Comparison of ENCODE assay signal across 9 mouse cellular contexts in genomic region chr8:122661138-122661537, GRCm38 (mm10). TPM values are rescaled to one million over a fixed set of nuclear protein-coding genes. Genes with fewer than 3 reads are reported as not detected.
DNase-seq lines count a peak whose midpoint lies in the region; ATAC-seq and TF ChIP-seq lines count a peak whose summit lies in the region.
"Had no signal": no experiment of that assay in that cellular context is flagged by ENCODE, and none has a peak within 500 bp of the region (broad histone marks: within the 10 kb centered on the region; RNA-seq: fewer than 3 reads in every experiment).

No protein-coding gene starts in this region.

- no peaks in the 10 kb centered on the region for H3K36me3 ChIP-seq in embryonic facial prominence, embryonic 14.5 days (ENCODE audit: control insufficient read depth, insufficient read depth, low read length)
- H3K36me3 ChIP-seq in heart, embryonic 10.5 days = no peaks in the 10 kb centered on the region
- no peaks in the 10 kb centered on the region for H3K36me3 ChIP-seq in kidney, embryonic 14.5 days (ENCODE audit: control insufficient read depth, insufficient read depth, low read length)
- no peaks in the 10 kb centered on the region for H3K36me3 ChIP-seq in limb, embryonic 14.5 days (ENCODE audit: control insufficient read depth, insufficient read depth, low read length)

- no peaks in the 10 kb centered on the region for H3K27me3 ChIP-seq in embryonic facial prominence, embryonic 14.5 days (replicated peaks; ENCODE audit: control insufficient read depth, insufficient read depth, low read length)
- no peaks in the 10 kb centered on the region for H3K27me3 ChIP-seq in heart, embryonic 10.5 days (ENCODE audit: insufficient read depth, poor library complexity, severe bottlenecking)
- no peaks in the 10 kb centered on the region for H3K27me3 ChIP-seq in kidney, embryonic 14.5 days (ENCODE audit: control insufficient read depth, insufficient read depth, low read length)
- H3K27me3 ChIP-seq in limb, embryonic 14.5 days (ENCODE audit: control insufficient read depth, insufficient read depth, low read length) = no peaks in the 10 kb centered on the region

- H3K9ac ChIP-seq in embryonic facial prominence, embryonic 14.5 days (ENCODE audit: low read depth, low read length) = no peak overlapping the region
- H3K9ac ChIP-seq in kidney, embryonic 14.5 days (ENCODE audit: low read depth, low read length) = no peak overlapping the region
- H3K9ac ChIP-seq in limb, embryonic 14.5 days (ENCODE audit: low read depth, low read length, severe bottlenecking) = no peak overlapping the region

- peaks cover 64% of the 10 kb centered on the region for H3K4me1 ChIP-seq in embryonic facial prominence, embryonic 14.5 days (ENCODE audit: control insufficient read depth, insufficient read depth, low read length)
- peaks cover 76% of the 10 kb centered on the region for H3K4me1 ChIP-seq in heart, embryonic 10.5 days
- H3K4me1 ChIP-seq in kidney, embryonic 14.5 days (ENCODE audit: control insufficient read depth, insufficient read depth, low read length) = peaks cover 35% of the 10 kb centered on the region
- peaks cover 73% of the 10 kb centered on the region for H3K4me1 ChIP-seq in limb, embryonic 14.5 days (ENCODE audit: control insufficient read depth, insufficient read depth, low read length)

- H3K4me2 ChIP-seq in embryonic facial prominence, embryonic 14.5 days (ENCODE audit: low read depth, low read length) = peak overlapping the region; percentile 4; the same call in 1 of the 2 replicates
- no peak overlapping the region for H3K4me2 ChIP-seq in kidney, embryonic 14.5 days (replicated peaks; ENCODE audit: low read depth, low read length)
- H3K4me2 ChIP-seq in limb, embryonic 14.5 days (replicated peaks; ENCODE audit: low read depth, low read length, severe bottlenecking) = no peak overlapping the region

- H3K9me3 ChIP-seq in embryonic facial prominence, embryonic 14.5 days (ENCODE audit: control insufficient read depth, low read length) = no peaks in the 10 kb centered on the region
- H3K9me3 ChIP-seq in heart, embryonic 10.5 days = no peaks in the 10 kb centered on the region
- no peaks in the 10 kb centered on the region for H3K9me3 ChIP-seq in kidney, embryonic 14.5 days (ENCODE audit: control insufficient read depth, low read length)
- no peaks in the 10 kb centered on the region for H3K9me3 ChIP-seq in limb, embryonic 14.5 days (ENCODE audit: control insufficient read depth, low read length)

- peak; percentile 79 for DNase-seq in layer of hippocampus, adult 11-12 months (ENCODE audit: low spot score)
- DNase-seq in layer of hippocampus, adult 9-10 months (ENCODE audit: low spot score) = no peak
- DNase-seq in embryonic facial prominence, embryonic 14.5 days (ENCODE audit: low spot score) = peak; percentile 95
- peak; percentile 87 for DNase-seq in heart, embryonic 10.5 days (ENCODE audit: low spot score)
- peak; percentile 88 for DNase-seq in limb, embryonic 14.5 days (ENCODE audit: low spot score)
- DNase-seq in ovary, postnatal 36 days (ENCODE audit: low spot score) = peak; percentile 65

- WGBS in embryonic facial prominence, embryonic 14.5 days = 10% methylated on average over 7 of the region's 7 CpGs
- WGBS in heart, embryonic 10.5 days = 33% methylated on average over 7 of the region's 7 CpGs
- 21% methylated on average over 7 of the region's 7 CpGs for WGBS in kidney, embryonic 14.5 days
- whole genome bisulfite sequencing in limb, embryonic 14.5 days = 2% methylated on average over 7 of the region's 7 CpGs

- H3K4me3 ChIP-seq in embryonic facial prominence, embryonic 14.5 days (ENCODE audit: low read depth, low read length) = no peak overlapping the region
- H3K4me3 ChIP-seq in heart, embryonic 10.5 days = no peak overlapping the region
- H3K4me3 ChIP-seq in kidney, embryonic 14.5 days (ENCODE audit: low read length) = no peak overlapping the region
- no peak overlapping the region for H3K4me3 ChIP-seq in limb, embryonic 14.5 days (replicated peaks; ENCODE audit: low read length)
- H3K4me3 ChIP-seq: erythroblast, embryonic 14.5 days had no signal

- ATAC-seq in embryonic facial prominence, embryonic 14.5 days (ENCODE audit: low read depth) = peak; percentile 72
- ATAC-seq in kidney, embryonic 14.5 days (ENCODE audit: low FRiP score, low TSS enrichment) = peak; percentile 67
- ATAC-seq in limb, embryonic 14.5 days (ENCODE audit: low FRiP score, low read depth) = peak; percentile 66
- ATAC-seq in inflammation-experienced regulatory T-cells, adult 6 months = no peak

- H3K27ac ChIP-seq in embryonic facial prominence, embryonic 14.5 days (replicated peaks; ENCODE audit: low read depth, low read length) = peak overlapping the region; percentile 42
- peak overlapping the region; percentile 49 for H3K27ac ChIP-seq in heart, embryonic 10.5 days
- peak overlapping the region; percentile 55; the same call in 1 of the 2 replicates for H3K27ac ChIP-seq in kidney, embryonic 14.5 days (ENCODE audit: low read depth, low read length)
- H3K27ac ChIP-seq in limb, embryonic 14.5 days (replicated peaks; ENCODE audit: low read depth, low read length) = peak overlapping the region; percentile 50

- no peak for TF ChIP-seq POLR2A in limb, embryonic 14.5 days (IDR thresholded peaks at IDR 0.05; ENCODE audit: borderline replicate concordance, extremely low read depth, insufficient read depth, insufficient read length)

RNA-seq across cellular contexts. Expression of gene Cbfa2t3, which starts 37.8 kb away (rescaled TPM):
- polyA plus RNA-seq in embryonic facial prominence, embryonic 14.5 days (2014; fragmentation: Nextera tagmentation; extraction: Ambion mirVana) = 7.2 and 8.1 TPM in 2 replicates
- 3.8 and 5.5 TPM in 2 replicates for polyA plus RNA-seq in heart, embryonic 10.5 days (2016; fragmentation: Nextera tagmentation; extraction: Ambion mirVana)
- polyA plus RNA-seq in kidney, embryonic 14.5 days (2014; fragmentation: Nextera tagmentation; extraction: Ambion mirVana) = 3.6 and 3.7 TPM in 2 replicates
- polyA plus RNA-seq in limb, embryonic 14.5 days (2012; rRNA removed) = 6.1 and 7.2 TPM in 2 replicates
- 6.0 and 6.1 TPM in 2 replicates for polyA plus RNA-seq in limb, embryonic 14.5 days (2014; fragmentation: Nextera tagmentation; extraction: Ambion mirVana)
- under 1 TPM; 0.31 to 0.54 (median 0.52) TPM for polyA plus RNA-seq in inflammation-experienced regulatory T-cells, adult 6 months (2017; shearing (Covaris generic))

RNA-seq across cellular contexts. Expression of gene Pabpn1l, which starts 38.6 kb away (rescaled TPM):
- 0.35 TPM in 1 of 2 replicates, not detected in the other for polyA plus RNA-seq in embryonic facial prominence, embryonic 14.5 days (2014; fragmentation: Nextera tagmentation; extraction: Ambion mirVana)
- polyA plus RNA-seq in heart, embryonic 10.5 days (2016; fragmentation: Nextera tagmentation; extraction: Ambion mirVana) = 0.19 TPM in 1 of 2 replicates, not detected in the other
- not detected in 2 replicates for polyA plus RNA-seq in kidney, embryonic 14.5 days (2014; fragmentation: Nextera tagmentation; extraction: Ambion mirVana)
- polyA plus RNA-seq in limb, embryonic 14.5 days (2012; rRNA removed) = 0.05 TPM in 1 of 2 replicates, not detected in the other
- polyA plus RNA-seq in limb, embryonic 14.5 days (2014; fragmentation: Nextera tagmentation; extraction: Ambion mirVana) = not detected in 2 replicates
- not detected for polyA plus RNA-seq in inflammation-experienced regulatory T-cells, adult 6 months (2017; shearing (Covaris generic))
- polyA plus RNA-seq: erythroblast, embryonic 14.5 days had no signal

RNA-seq across cellular contexts. Expression of gene Trappc2l, which starts 49.7 kb away (rescaled TPM):
- polyA plus RNA-seq in embryonic facial prominence, embryonic 14.5 days (2014; fragmentation: Nextera tagmentation; extraction: Ambion mirVana) = 66.7 and 74.5 TPM in 2 replicates
- 52.9 and 67.4 TPM in 2 replicates for polyA plus RNA-seq in heart, embryonic 10.5 days (2016; fragmentation: Nextera tagmentation; extraction: Ambion mirVana)
- 59.8 and 74.9 TPM in 2 replicates for polyA plus RNA-seq in kidney, embryonic 14.5 days (2014; fragmentation: Nextera tagmentation; extraction: Ambion mirVana)
- polyA plus RNA-seq in limb, embryonic 14.5 days (2012; rRNA removed) = 96.8 and 129 TPM in 2 replicates
- polyA plus RNA-seq in limb, embryonic 14.5 days (2014; fragmentation: Nextera tagmentation; extraction: Ambion mirVana) = 70.2 and 70.5 TPM in 2 replicates
- 10 to 100 TPM; 57.7 to 82.5 (median 80.6) TPM for polyA plus RNA-seq in inflammation-experienced regulatory T-cells, adult 6 months (2017; shearing (Covaris generic))

RNA-seq across cellular contexts. Expression of gene Galns, which starts 49.9 kb away (rescaled TPM):
- 13.1 TPM in 2 replicates for polyA plus RNA-seq in embryonic facial prominence, embryonic 14.5 days (2014; fragmentation: Nextera tagmentation; extraction: Ambion mirVana)
- 8.1 and 11.9 TPM in 2 replicates for polyA plus RNA-seq in heart, embryonic 10.5 days (2016; fragmentation: Nextera tagmentation; extraction: Ambion mirVana)
- polyA plus RNA-seq in kidney, embryonic 14.5 days (2014; fragmentation: Nextera tagmentation; extraction: Ambion mirVana) = 10.6 and 14.7 TPM in 2 replicates
- 14.7 and 17.1 TPM in 2 replicates for polyA plus RNA-seq in limb, embryonic 14.5 days (2012; rRNA removed)
- 12.0 and 12.7 TPM in 2 replicates for polyA plus RNA-seq in limb, embryonic 14.5 days (2014; fragmentation: Nextera tagmentation; extraction: Ambion mirVana)
- 10 to 100 TPM in 2 of 3 experiments, 1 to 10 TPM in 1; 8.3 to 11.6 (median 10.6) TPM for polyA plus RNA-seq in inflammation-experienced regulatory T-cells, adult 6 months (2017; shearing (Covaris generic))
